Comparison of ENCODE assay signal across 11 mouse cellular contexts in the genomic region with DNA sequence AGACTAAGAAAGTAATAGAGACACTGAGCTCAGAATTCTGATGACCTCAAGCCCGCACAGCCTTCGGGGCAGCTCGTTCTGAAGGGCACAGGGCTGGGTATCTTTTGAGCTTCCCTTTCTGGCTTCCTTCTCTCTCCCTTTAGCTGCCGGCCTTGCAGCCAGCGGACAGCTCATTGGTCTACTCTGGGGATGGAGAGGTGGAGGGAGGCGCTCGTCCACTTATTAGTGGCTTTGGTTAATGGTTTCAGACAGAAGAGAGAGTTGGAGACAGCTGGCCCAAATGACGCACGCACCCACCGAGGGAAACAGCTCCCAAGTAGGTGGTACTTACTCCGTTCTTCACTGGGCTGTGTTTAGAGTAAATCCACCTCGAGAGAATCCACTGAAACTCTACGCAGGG.
A peak's percentile ranks its signal among the peaks of the same experiment; 100 is the strongest.
DNase-seq lines count a peak whose midpoint lies in the region; ATAC-seq lines count a peak whose summit lies in the region.
"Had no signal": no experiment of that assay in that cellular context is flagged by ENCODE, and none has a peak within 500 bp of the region (broad histone marks: within the 10 kb centered on the region; RNA-seq: fewer than 3 reads in every experiment).

No protein-coding gene starts in this region.

- no peak overlapping the region for H3K9ac ChIP-seq in neural tube, embryonic 11.5 days (ENCODE audit: low read length)
- no peak overlapping the region for H3K9ac ChIP-seq in forebrain, embryonic 12.5 days
- H3K9ac ChIP-seq in limb, embryonic 13.5 days: no peak overlapping the region

- DNase-seq in neural tube, embryonic 11.5 days (ENCODE audit: low spot score): peak; percentile 43
- no peak for DNase-seq in neural tube, embryonic 10.5 days (ENCODE audit: extremely low spot score, low spot score)
- DNase-seq in retina, postnatal 1 day: peak; percentile 90
- no peak for DNase-seq in left cerebral cortex, postnatal 25 days (ENCODE audit: low spot score in 2 of 2)
- no peak for DNase-seq in cerebellum, adult 9-11 months
- DNase-seq in urinary bladder, postnatal 14 days (ENCODE audit: low spot score): no peak
- DNase-seq: gastrocnemius, postnatal 10 days; liver; lung, postnatal 14 days had no signal

- peaks cover 10% of the 10 kb centered on the region; the same call in 1 of the 2 replicates for H3K4me1 ChIP-seq in neural tube, embryonic 11.5 days (ENCODE audit: control insufficient read depth, insufficient read depth, low read length)
- H3K4me1 ChIP-seq in forebrain, embryonic 12.5 days: peaks cover 16% of the 10 kb centered on the region
- peaks cover 4% of the 10 kb centered on the region; the same call in 1 of the 2 replicates for H3K4me1 ChIP-seq in limb, embryonic 13.5 days

- H3K9me3 ChIP-seq in neural tube, embryonic 11.5 days (ENCODE audit: control insufficient read depth, low read length): no peaks in the 10 kb centered on the region
- H3K9me3 ChIP-seq in forebrain, embryonic 12.5 days: no peaks in the 10 kb centered on the region
- H3K9me3 ChIP-seq in limb, embryonic 13.5 days: no peaks in the 10 kb centered on the region

- intact Hi-C loops in left cerebral cortex, postnatal 25 days (cut with DNase I): no loop called here

- H3K4me2 ChIP-seq in neural tube, embryonic 11.5 days (ENCODE audit: low read depth): peak overlapping the region; percentile 25
- peak overlapping the region; percentile 46 for H3K4me2 ChIP-seq in forebrain, embryonic 12.5 days
- peak overlapping the region; percentile 14; the same call in 1 of the 2 replicates for H3K4me2 ChIP-seq in limb, embryonic 13.5 days (replicated peaks)

- H3K27ac ChIP-seq in neural tube, embryonic 11.5 days (ENCODE audit: low read depth, low read length): no peak overlapping the region
- no peak overlapping the region for H3K27ac ChIP-seq in forebrain, embryonic 12.5 days
- no peak overlapping the region for H3K27ac ChIP-seq in limb, embryonic 13.5 days

- 21% methylated on average over 13 of the region's 13 CpGs for WGBS in neural tube, embryonic 11.5 days
- WGBS in forebrain, embryonic 12.5 days: 12% methylated on average over 13 of the region's 13 CpGs
- WGBS in limb, embryonic 13.5 days: 28% methylated on average over 13 of the region's 13 CpGs

- H3K27me3 ChIP-seq in neural tube, embryonic 11.5 days (ENCODE audit: control insufficient read depth, insufficient read depth, low read length): no peaks in the 10 kb centered on the region
- H3K27me3 ChIP-seq in forebrain, embryonic 12.5 days: peaks cover 26% of the 10 kb centered on the region; the same call in 1 of the 2 replicates
- peaks cover 9% of the 10 kb centered on the region for H3K27me3 ChIP-seq in limb, embryonic 13.5 days

- H3K4me3 ChIP-seq in neural tube, embryonic 11.5 days (ENCODE audit: low read depth, low read length): no peak overlapping the region
- H3K4me3 ChIP-seq in forebrain, embryonic 12.5 days (replicated peaks): no peak overlapping the region; the same call in 1 of the 2 replicates
- no peak overlapping the region for H3K4me3 ChIP-seq in limb, embryonic 13.5 days

- H3K36me3 ChIP-seq in neural tube, embryonic 11.5 days (ENCODE audit: control insufficient read depth, insufficient read depth, low read length): no peaks in the 10 kb centered on the region
- H3K36me3 ChIP-seq in forebrain, embryonic 12.5 days (replicated peaks): no peaks in the 10 kb centered on the region
- no peaks in the 10 kb centered on the region for H3K36me3 ChIP-seq in limb, embryonic 13.5 days

- ATAC-seq in neural tube, embryonic 11.5 days (ENCODE audit: insufficient read depth, low FRiP score, low TSS enrichment): peak; percentile 36; the same call in 1 of the 2 replicates
- peak; percentile 55; the same call in 1 of the 2 replicates for ATAC-seq in forebrain, embryonic 12.5 days (ENCODE audit: low FRiP score)
- ATAC-seq in limb, embryonic 13.5 days (ENCODE audit: low FRiP score, low read depth): no peak

Comparison
In these comparisons a context has a peak if more than half of its experiments do, and no peak if none do; other contexts are left out.
1. DNase-seq: peak in neural tube, embryonic 11.5 days (single experiment) and retina, postnatal 1 day (single experiment); none in neural tube, embryonic 10.5 days (single experiment), left cerebral cortex, postnatal 25 days (0 of 2), cerebellum, adult 9-11 months (single experiment) and urinary bladder, postnatal 14 days (single experiment).
2. Peak in every context shown above with its lines, with median percentiles within 50 percentile points of each other: H3K4me2 ChIP-seq.